Mouse (Mus musculus) cerebellum, adult 2 months (tissue): Measurements from ENCODE around the gene Inha.

ENCODE experiments used
- CTCF ChIP-seq: fragments of 200-500 bp; IDR thresholded peaks from 2 replicates; pipeline ENCODE4 v1.5.1; 2011; ENCODE audit warnings: low read depth, mild to moderate bottlenecking, control low read depth, low read length, moderate library complexity, borderline replicate concordance; ENCODE audit not compliant: insufficient read depth
- POLR2A ChIP-seq: fragments of 200-500 bp; IDR thresholded peaks from 2 replicates; pipeline ENCODE4 v1.6.1; 2011; ENCODE audit warnings: low read length, control low read depth, borderline replicate concordance; ENCODE audit not compliant: insufficient read depth

DNA sequence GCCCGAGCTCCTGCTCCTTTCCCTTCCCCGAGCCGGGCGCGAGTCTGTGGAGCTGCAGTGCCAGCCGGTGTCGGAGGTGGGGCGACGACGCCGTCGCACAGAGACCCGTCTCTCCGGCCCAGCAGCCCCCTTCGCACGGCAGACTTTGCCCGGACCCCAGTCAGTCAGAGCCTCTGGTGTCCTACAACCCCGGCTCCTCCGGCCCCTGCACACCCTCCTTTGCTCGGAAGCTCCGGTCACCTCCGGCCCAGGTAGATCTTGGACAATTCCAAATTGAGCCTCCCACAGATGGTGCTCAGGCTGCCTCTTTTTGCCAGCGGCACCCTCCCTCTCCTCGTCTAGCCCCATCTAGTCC lies 27.3 kb upstream of the Inha start:
- TF ChIP-seq CTCF (no peak), POLR2A (no peak)
